Mouse (Mus musculus): ENCODE data around the gene Hacd2.

DNA sequence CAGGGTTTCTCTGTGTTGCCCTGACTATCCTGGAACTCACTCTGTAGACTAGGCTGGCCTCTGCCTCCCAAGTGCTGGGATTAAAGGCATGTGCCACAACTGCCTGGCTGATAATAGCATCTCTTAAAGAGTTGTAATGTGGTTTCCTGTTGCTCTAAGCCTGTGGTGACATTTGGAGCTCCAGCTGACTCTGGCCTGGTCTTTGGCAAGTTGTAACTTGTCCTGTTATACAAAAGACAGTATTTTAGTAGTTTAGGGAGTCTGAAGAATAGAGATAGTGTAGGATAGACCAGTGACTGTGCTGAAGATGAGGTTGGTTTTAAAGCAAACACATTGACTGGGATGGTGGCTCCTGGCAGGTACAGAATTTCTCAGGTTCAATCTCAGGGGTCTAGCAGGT lies 52.2 kb downstream of the Hacd2 start:
- TF ChIP-seq CTCF (IDR thresholded peaks at IDR 0.05; ENCODE audit: control insufficient read depth, insufficient read depth, low read length): no peak
- no peak for TF ChIP-seq POLR2A (IDR thresholded peaks at IDR 0.05; ENCODE audit: borderline replicate concordance, control insufficient read depth, low read depth, low read length)
